Mouse (Mus musculus) liver, postnatal 0 days (tissue): Measurements from ENCODE around the gene Anp32b. TPM values are rescaled to one million over a fixed set of nuclear protein-coding genes. Genes with fewer than 3 reads are reported as not detected.

Source experiments
- ATAC-seq: fragments of 200-750 bp; cut with Nextera tagmentation; 2 replicates; pipeline ENCODE4 v1.8.0; 2017; ENCODE audit warnings: mild to moderate bottlenecking, moderate library complexity
- DNase-seq: peaks from one replicate; pipeline ENCODE4 v3.0.0-alpha.2; 2016
- H3K27ac ChIP-seq: fragments of 300-500 bp; sonication (generic); 2 replicates; pipeline ENCODE4 v1.5.1; 2014; ENCODE audit warnings: antibody characterized with exemption, moderate library complexity, mild to moderate bottlenecking, low read depth
- H3K27me3 ChIP-seq: fragments of 300-500 bp; sonication (generic); 2 replicates; pipeline ENCODE4 v1.6.1; 2014; ENCODE audit warnings: low read length, control low read depth, mixed read lengths; ENCODE audit not compliant: insufficient read depth
- H3K36me3 ChIP-seq: fragments of 300-500 bp; sonication (generic); replicated peaks from 2 replicates; pipeline ENCODE4 v1.6.1; 2014; ENCODE audit warnings: mild to moderate bottlenecking, control low read depth, low read length, moderate library complexity, mixed read lengths; ENCODE audit not compliant: insufficient read depth
- H3K4me1 ChIP-seq: fragments of 300-500 bp; sonication (generic); 2 replicates; pipeline ENCODE4 v1.6.1; 2014; ENCODE audit warnings: antibody characterized with exemption, mild to moderate bottlenecking, control low read depth; ENCODE audit not compliant: insufficient read depth
- H3K4me2 ChIP-seq: fragments of 300-500 bp; sonication (generic); 2 replicates; pipeline ENCODE4 v1.6.1; 2014; ENCODE audit warnings: low read depth, mild to moderate bottlenecking, low read length, moderate library complexity, mixed read lengths
- H3K4me3 ChIP-seq: fragments of 300-500 bp; sonication (generic); 2 replicates; pipeline ENCODE4 v1.5.1; 2014; ENCODE audit warnings: low read depth, low read length
- H3K9ac ChIP-seq: fragments of 300-500 bp; sonication (generic); replicated peaks from 2 replicates; pipeline ENCODE4 v1.6.1; 2014; ENCODE audit warnings: mild to moderate bottlenecking, moderate library complexity
- H3K9me3 ChIP-seq: fragments of 300-500 bp; sonication (generic); 2 replicates; pipeline ENCODE4 v1.6.1; 2016; ENCODE audit warnings: mild to moderate bottlenecking, control low read depth, low read length, mixed read lengths
- CTCF ChIP-seq: sonication (generic); IDR thresholded peaks from 2 replicates; pipeline ENCODE4 v1.5.1; 2016; ENCODE audit warnings: antibody characterized with exemption, low read depth
- EP300 ChIP-seq: IDR thresholded peaks from 2 replicates; pipeline ENCODE4 v1.6.1; 2016; ENCODE audit warnings: antibody characterized with exemption, low read depth, mild to moderate bottlenecking
- WGBS: fragments of 180-500 bp; shearing (Covaris S2); extraction: QIAGEN DNeasy Blood & Tissue Kit; methylation state at CpG from one replicate; pipeline ENCODE4 v1.1.7; 2014; ENCODE audit not compliant: insufficient replicate concordance; 5-methylcytosine and 5-hydroxymethylcytosine counted together
- polyA plus RNA-seq: library from polyadenylated mRNA; unstranded; fragments of >200 nt; fragmentation: Nextera tagmentation; extraction: Ambion mirVana; gene quantifications from 2 replicates; pipeline ENCODE4 v1.2.1, GENCODE M21; 2015

The Anp32b gene
- polyA plus RNA-seq, 1 experiment from 2014 or later, result 188 TPM

GRCm38 (mm10) chr4:46432339-46433036, 18.2 kb upstream of the Anp32b start:
- Histone ChIP-seq H3K36me3 (no peaks in the 10 kb centered on the region), H3K9me3 (no peaks in the 10 kb centered on the region), H3K27ac (peak overlapping the region; percentile 67), H3K4me3 (no peak overlapping the region), H3K27me3 (no peaks in the 10 kb centered on the region), H3K4me2 (peak overlapping the region; percentile 62), H3K9ac (no peak overlapping the region), H3K4me1 (peaks cover 29% of the 10 kb centered on the region)
- TF ChIP-seq CTCF (no peak), EP300 (peak; percentile 98)
- peak; percentile 68 for DNase-seq
- ATAC-seq, result peak; percentile 98
- WGBS, result 59% methylated on average over 12 of the region's 12 CpGs

- Histone ChIP-seq H3K4me2 (no peak overlapping the region), H3K27ac (no peak overlapping the region), H3K4me1 (peaks cover 5% of the 10 kb centered on the region; the same call in 1 of the 2 replicates), H3K36me3 (no peaks in the 10 kb centered on the region), H3K27me3 (no peaks in the 10 kb centered on the region), H3K4me3 (no peak overlapping the region), H3K9ac (no peak overlapping the region), H3K9me3 (no peaks in the 10 kb centered on the region)
- 58% methylated on average over 4 of the region's 4 CpGs for WGBS
- ATAC-seq (no peak), DNase-seq (no peak)
- no peak for TF ChIP-seq EP300
- no peak for TF ChIP-seq CTCF
These were observed 8.2 kb upstream of the Anp32b start for GRCm38 (mm10) chr4:46442501-46442900.

- Histone ChIP-seq H3K27me3 (no peaks in the 10 kb centered on the region), H3K36me3 (no peaks in the 10 kb centered on the region), H3K4me1 (peaks cover 24% of the 10 kb centered on the region), H3K4me2 (no peak overlapping the region), H3K9me3 (no peaks in the 10 kb centered on the region), H3K4me3 (no peak overlapping the region), H3K9ac (no peak overlapping the region), H3K27ac (no peak overlapping the region)
- TF ChIP-seq CTCF, result no peak
- TF ChIP-seq EP300, result no peak
- WGBS, result 68% methylated on average over 9 of the region's 9 CpGs
- no peak for DNase-seq
- no peak for ATAC-seq
These were observed 5.3 kb upstream of the Anp32b start for GRCm38 (mm10) chr4:46445237-46445945.

DNA sequence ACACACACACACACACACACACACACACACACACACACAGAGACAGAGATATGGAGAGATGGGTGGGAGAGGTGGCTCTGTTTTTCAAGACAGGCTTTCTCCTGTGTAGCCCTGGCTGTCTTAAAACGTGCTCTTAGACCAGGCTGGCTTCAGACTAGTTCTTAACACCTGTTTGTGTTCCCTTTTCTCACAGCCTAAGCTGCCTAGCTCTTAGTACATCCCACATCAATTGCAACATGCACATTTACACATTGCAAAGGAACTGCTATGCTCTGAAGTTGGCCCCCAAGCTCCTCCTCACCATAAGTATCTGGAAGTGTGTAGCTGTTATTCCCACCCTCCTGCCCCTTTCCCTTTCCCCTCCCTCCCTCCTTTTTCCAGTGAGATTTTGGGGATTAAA, 3.2 kb upstream of the Anp32b start:
- no peak for DNase-seq
- H3K4me2 ChIP-seq, result no peak overlapping the region

GRCm38 (mm10) chr4:46448886-46449285, 1.8 kb upstream of the Anp32b start:
- no peaks in the 10 kb centered on the region for H3K27me3 ChIP-seq
- WGBS, result 42% methylated on average over 6 of the region's 6 CpGs
- ATAC-seq, result no peak
- no peak for TF ChIP-seq CTCF
- TF ChIP-seq EP300, result no peak; the same call in 1 of the 2 replicates
- no peaks in the 10 kb centered on the region for H3K9me3 ChIP-seq
- H3K9ac ChIP-seq, result peak overlapping the region; percentile 11; the same call in 1 of the 2 replicates
- H3K27ac ChIP-seq, result peak overlapping the region; percentile 50; the same call in 1 of the 2 replicates
- H3K4me3 ChIP-seq, result no peak overlapping the region
- peaks cover 40% of the 10 kb centered on the region for H3K4me1 ChIP-seq
- H3K4me2 ChIP-seq, result peak overlapping the region; percentile 24
- no peaks in the 10 kb centered on the region for H3K36me3 ChIP-seq
- DNase-seq, result no peak

More for the DNA sequence above, 3.2 kb upstream of the Anp32b start:
- 26% methylated on average over 1 of the region's 1 CpGs for WGBS
- Histone ChIP-seq H3K4me1 (peaks cover 26% of the 10 kb centered on the region), H3K27ac (peak overlapping the region; percentile 39; the same call in 1 of the 2 replicates), H3K9ac (0 out of 2 replicates have a peak overlapping the region, but pooled peaks have one; percentile 44), H3K4me3 (no peak overlapping the region), H3K27me3 (no peaks in the 10 kb centered on the region), H3K9me3 (no peaks in the 10 kb centered on the region), H3K36me3 (no peaks in the 10 kb centered on the region)
- no peak for TF ChIP-seq CTCF
- no peak for TF ChIP-seq EP300
- no peak for ATAC-seq

- DNase-seq (no peak), ATAC-seq (no peak)
- peak overlapping the region; percentile 75 for H3K4me2 ChIP-seq
- H3K27me3 ChIP-seq, result no peaks in the 10 kb centered on the region
- 33% methylated on average over 7 of the region's 7 CpGs for WGBS
- TF ChIP-seq EP300 (no peak), CTCF (no peak)
- no peaks in the 10 kb centered on the region for H3K9me3 ChIP-seq
- peak overlapping the region; percentile 88 for H3K9ac ChIP-seq
- H3K27ac ChIP-seq, result peak overlapping the region; percentile 94
- H3K4me3 ChIP-seq, result peak overlapping the region; percentile 70
- peaks cover 48% of the 10 kb centered on the region for H3K4me1 ChIP-seq
- H3K36me3 ChIP-seq, result 0 out of 2 replicates have a peak, but pooled peaks cover 2% of the 10 kb centered on the region
These were observed 633 bp upstream of the Anp32b start for GRCm38 (mm10) chr4:46450020-46450518.
